Mouse (Mus musculus): ENCODE data around the gene Spats2l. TPM values are rescaled to one million over a fixed set of nuclear protein-coding genes. Genes with fewer than 3 reads are reported as not detected.

Spats2l gene
- total and polyA plus RNA-seq, 3 experiments, result 0.09 to 0.77 (median 0.34) TPM

DNA sequence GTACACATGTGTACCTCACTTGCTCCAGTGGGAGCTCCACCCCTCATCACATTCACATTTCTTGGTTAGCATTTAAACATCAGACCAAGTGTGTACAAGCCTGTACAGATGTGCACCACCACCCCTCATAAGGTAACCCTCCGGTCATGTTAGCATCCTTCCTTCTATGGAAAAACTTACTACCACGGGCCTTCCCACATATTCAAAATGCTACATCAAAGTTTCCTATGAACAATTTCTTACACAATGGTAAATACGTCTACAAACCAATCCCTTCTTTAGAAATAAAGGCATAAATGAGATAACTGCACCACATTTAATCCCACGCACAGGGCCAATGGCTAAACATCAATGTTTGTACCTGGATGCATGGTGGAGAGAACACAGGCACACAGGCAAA lies 178.5 kb downstream of the Spats2l start:
- peaks cover 0 to 16% of the 10 kb centered on the region in 2 experiments; a peak in 3 of 4 replicates for H3K4me1 ChIP-seq (ENCODE audit: control insufficient read depth in 1 of 2, insufficient read depth in 2 of 2)
- no peaks in the 10 kb centered on the region for H3K79me2 ChIP-seq (replicated peaks; ENCODE audit: control insufficient read depth, extremely low read depth, insufficient read depth, poor library complexity, severe bottlenecking)
- peaks cover 11 to 33% of the 10 kb centered on the region in 2 experiments for H3K36me3 ChIP-seq (replicated peaks in 1 of 2; ENCODE audit: control insufficient read depth in 1 of 2, insufficient read depth in 1 of 2, low read length in 1 of 2)
- dilution Hi-C loops (cut with MboI; ENCODE audit: extremely low pct_ligation_motif_present, extremely low pct_unique_long_range_greater_than_20kb, low sequenced_read_pairs) (no loop called here), in situ Hi-C loops (cut with MboI; ENCODE audit: low pct_ligation_motif_present, low pct_unique_long_range_greater_than_20kb, low sequenced_read_pairs) (no loop called here)
- H3K27ac ChIP-seq (ENCODE audit: insufficient read depth, low read depth), result no peak overlapping the region
- no peak overlapping the region for H3K4me2 ChIP-seq (ENCODE audit: insufficient read depth, low read depth, poor library complexity, severe bottlenecking)
- no peaks in the 10 kb centered on the region for H3K27me3 ChIP-seq (replicated peaks)
- no peak overlapping the region for H3K9ac ChIP-seq (ENCODE audit: insufficient read depth, low read depth)
- no peak overlapping the region for H3K4me3 ChIP-seq (replicated peaks in 1 of 3; ENCODE audit: low read depth in 2 of 3, low read length in 2 of 3, poor library complexity in 1 of 3)
- TF ChIP-seq EP300 (IDR thresholded peaks at IDR 0.05; ENCODE audit: low read length) (peak; percentile 61), JUND (conservative IDR thresholded peaks at IDR 0.05; ENCODE audit: low read depth, low read length) (peak; percentile 42; the same call in 1 of the 2 replicates), ZKSCAN1 (IDR thresholded peaks at IDR 0.05; ENCODE audit: borderline replicate concordance, low read depth, low read length) (no peak), ETS1 (conservative IDR thresholded peaks at IDR 0.05; ENCODE audit: low read depth, low read length) (peak; percentile 72), JUN (IDR thresholded peaks at IDR 0.05; ENCODE audit: insufficient read depth, low read depth, low read length) (peak; percentile 43; the same call in 1 of the 2 replicates), CHD2 (IDR thresholded peaks at IDR 0.05; ENCODE audit: low read length) (no peak), UBTF (IDR thresholded peaks at IDR 0.05; ENCODE audit: low read depth, low read length) (no peak), ELF1 (IDR thresholded peaks at IDR 0.05; ENCODE audit: low read depth, low read length) (no peak), ZNF384 (IDR thresholded peaks at IDR 0.05; ENCODE audit: low read depth, low read length) (no peak)
- H3K9me3 ChIP-seq (replicated peaks; ENCODE audit: low read length), result no peaks in the 10 kb centered on the region
- no peak for DNase-seq (ENCODE audit: extremely low read depth)

DNA sequence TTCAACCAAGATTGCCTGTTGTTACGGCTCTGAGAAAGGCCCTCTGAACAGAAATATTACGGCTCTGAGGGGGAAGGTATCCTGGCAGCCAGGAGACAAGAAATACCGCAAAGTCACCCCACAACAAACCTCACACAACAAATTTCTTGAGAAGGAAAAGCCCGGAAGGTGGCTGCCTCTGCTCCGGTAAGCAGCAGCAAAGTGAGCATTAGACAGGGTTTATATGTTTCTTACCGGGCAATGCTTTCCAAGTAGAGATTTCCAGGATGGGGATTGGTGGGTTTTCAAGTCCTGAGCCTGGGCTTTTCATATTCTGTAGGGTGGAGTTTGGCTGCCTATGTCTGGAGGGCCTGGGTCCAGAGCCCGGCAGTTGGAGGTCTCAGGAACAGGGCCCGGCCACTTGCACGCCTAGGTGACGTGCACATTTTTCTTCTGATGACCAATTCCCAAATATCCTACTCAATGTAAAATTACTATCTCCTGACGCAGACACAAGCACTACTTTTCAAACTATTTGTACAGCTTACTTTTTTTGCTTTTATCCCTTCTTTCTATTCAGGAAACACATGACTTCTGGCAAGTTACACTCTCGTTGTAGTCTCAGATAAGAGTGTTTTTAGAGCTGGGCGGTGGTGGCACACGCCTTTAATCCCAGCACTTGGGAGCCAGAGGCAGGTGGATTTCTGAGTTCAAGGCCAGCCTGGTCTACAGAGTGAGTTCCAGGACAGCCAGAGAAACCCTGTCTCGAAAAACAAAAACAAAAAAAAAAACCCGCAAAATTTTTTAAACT lies 179.8 kb downstream of the Spats2l start:
- Histone ChIP-seq H3K4me1 (ENCODE audit: control insufficient read depth in 1 of 2, insufficient read depth in 2 of 2) (peaks cover 0 to 16% of the 10 kb centered on the region in 2 experiments; a peak in 3 of 4 replicates), H3K27me3 (replicated peaks) (no peaks in the 10 kb centered on the region), H3K4me2 (ENCODE audit: insufficient read depth, low read depth, poor library complexity, severe bottlenecking) (no peak overlapping the region), H3K9ac (ENCODE audit: insufficient read depth, low read depth) (no peak overlapping the region), H3K36me3 (replicated peaks in 1 of 2; ENCODE audit: control insufficient read depth in 1 of 2, insufficient read depth in 1 of 2, low read length in 1 of 2) (peaks cover 14 to 38% of the 10 kb centered on the region in 2 experiments), H3K27ac (ENCODE audit: insufficient read depth, low read depth) (no peak overlapping the region), H3K4me3 (replicated peaks in 1 of 3; ENCODE audit: low read depth in 2 of 3, low read length in 2 of 3, poor library complexity in 1 of 3) (no peak overlapping the region), H3K79me2 (replicated peaks; ENCODE audit: control insufficient read depth, extremely low read depth, insufficient read depth, poor library complexity, severe bottlenecking) (no peaks in the 10 kb centered on the region), H3K9me3 (replicated peaks; ENCODE audit: low read length) (no peaks in the 10 kb centered on the region)
- no peak for DNase-seq (ENCODE audit: extremely low read depth)
- dilution Hi-C loops (cut with MboI; ENCODE audit: extremely low pct_ligation_motif_present, extremely low pct_unique_long_range_greater_than_20kb, low sequenced_read_pairs), result no loop called here
- in situ Hi-C loops (cut with MboI; ENCODE audit: low pct_ligation_motif_present, low pct_unique_long_range_greater_than_20kb, low sequenced_read_pairs), result no loop called here
- no peak for TF ChIP-seq USF2 (conservative IDR thresholded peaks at IDR 0.05; ENCODE audit: low read depth, low read length)
- TF ChIP-seq BHLHE40 (IDR thresholded peaks at IDR 0.05; ENCODE audit: low read depth, low read length), result no peak
- no peak for TF ChIP-seq MEF2A (IDR thresholded peaks at IDR 0.05; ENCODE audit: borderline replicate concordance, low read depth, low read length)
- TF ChIP-seq MAZ (IDR thresholded peaks at IDR 0.05; ENCODE audit: low read depth, low read length), result no peak
- no peak for TF ChIP-seq PAX5 (IDR thresholded peaks at IDR 0.05; ENCODE audit: low read length)
- TF ChIP-seq NRF1 (IDR thresholded peaks at IDR 0.05; ENCODE audit: low read depth, low read length), result no peak
- TF ChIP-seq JUND (conservative IDR thresholded peaks at IDR 0.05; ENCODE audit: low read depth, low read length), result no peak
- no peak for TF ChIP-seq GABPA (IDR thresholded peaks at IDR 0.05; ENCODE audit: insufficient replicate concordance, low read depth, low read length)
- no peak for TF ChIP-seq RAD21 (IDR thresholded peaks at IDR 0.05; ENCODE audit: low read depth, low read length)
- TF ChIP-seq MYC (IDR thresholded peaks at IDR 0.05; ENCODE audit: low read depth, low read length), result no peak
- no peak for TF ChIP-seq NELFE (IDR thresholded peaks at IDR 0.05; ENCODE audit: low read depth, low read length)

Data from CH12.LX (cell line).